19 mouse cellular contexts compared by ENCODE assay signal in the genomic region with DNA sequence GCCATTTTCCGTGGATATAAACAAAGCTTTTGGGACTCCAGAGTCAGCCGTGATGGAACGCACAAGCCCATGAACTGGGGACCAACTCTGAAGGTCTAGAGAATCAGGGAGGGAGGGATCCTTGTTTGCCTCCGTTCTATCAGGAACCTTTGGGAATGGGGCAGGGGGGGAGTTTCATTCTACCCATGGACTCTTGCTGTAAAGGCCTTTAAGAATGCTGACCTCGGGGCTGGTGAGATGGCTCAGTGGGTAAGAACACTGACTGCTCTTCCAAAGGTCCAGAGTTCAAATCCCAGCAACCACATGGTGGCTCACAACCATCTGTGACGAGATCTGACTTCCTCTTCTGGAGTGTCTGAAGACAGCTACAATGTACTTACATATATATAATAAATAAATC. TPM values are rescaled to one million over a fixed set of nuclear protein-coding genes. Genes with fewer than 3 reads are reported as not detected.
A peak's percentile ranks its signal among the peaks of the same experiment; 100 is the strongest.
DNase-seq lines count a peak whose midpoint lies in the region; TF ChIP-seq lines count a peak whose summit lies in the region.
"Not testable (repeated sequence)": the region's sequence is repeated elsewhere in the genome, so short reads cannot be mapped to it uniquely, and the experiment has no call there.
"Had no signal": no experiment of that assay in that cellular context is flagged by ENCODE, and none has a peak within 500 bp of the region (broad histone marks: within the 10 kb centered on the region; RNA-seq: fewer than 3 reads in every experiment).

No protein-coding gene starts in this region.

- TF ChIP-seq CTCF in CH12.LX (conservative IDR thresholded peaks at IDR 0.05 in 1 of 2, IDR thresholded peaks at IDR 0.05 in 1 of 2; ENCODE audit: low read depth in 2 of 2, low read length in 2 of 2); MEL (IDR thresholded peaks at IDR 0.05 in 2 of 3, conservative IDR thresholded peaks at IDR 0.05 in 1 of 3; ENCODE audit: control insufficient read depth in 1 of 3, insufficient read depth in 1 of 3, low read depth in 2 of 3, low read length in 3 of 3, poor library complexity in 1 of 3, severe bottlenecking in 1 of 3); heart, adult 2 months (IDR thresholded peaks at IDR 0.05); kidney, adult 2 months (conservative IDR thresholded peaks at IDR 0.05; ENCODE audit: insufficient read depth, insufficient read length, low read depth, low read length); testis, adult 2 months (IDR thresholded peaks at IDR 0.05; ENCODE audit: control insufficient read depth, insufficient read depth, insufficient replicate concordance, low read depth, low read length): not testable (repeated sequence)

- not testable (repeated sequence) for H3K4me3 ChIP-seq in CH12.LX (replicated peaks in 1 of 3; ENCODE audit: low read depth in 2 of 3, low read length in 2 of 3, poor library complexity in 1 of 3); MEL (ENCODE audit: control insufficient read depth in 1 of 2, insufficient read depth in 1 of 2, low read depth in 2 of 2, low read length in 2 of 2); brown adipose tissue, adult 24 weeks (ENCODE audit: insufficient read depth, low read depth, low read length); heart, adult 2 months; kidney, adult 2 months (ENCODE audit: insufficient read depth, low read depth, low read length); testis, adult 2 months (ENCODE audit: control insufficient read depth, low read depth, low read length)

- H3K4me1 ChIP-seq in CH12.LX (ENCODE audit: control insufficient read depth in 1 of 2, insufficient read depth in 2 of 2): peaks cover 2 to 17% of the 10 kb centered on the region in 2 experiments; a peak in 3 of 4 replicates
- H3K4me1 ChIP-seq in MEL (ENCODE audit: control insufficient read depth in 1 of 2, insufficient read depth in 2 of 2, low read length in 2 of 2); heart, adult 2 months (ENCODE audit: control insufficient read depth, insufficient read depth, low read length); kidney, adult 2 months (ENCODE audit: control insufficient read depth, insufficient read depth, low read length); testis, adult 2 months (ENCODE audit: control insufficient read depth, insufficient read depth, low read length): not testable (repeated sequence)
- H3K4me1 ChIP-seq in brown adipose tissue, adult 24 weeks (ENCODE audit: control insufficient read depth, insufficient read depth, insufficient read length, low read length): peaks cover 10% of the 10 kb centered on the region; the same call in 1 of the 2 replicates

- H3K4me2 ChIP-seq in CH12.LX (ENCODE audit: insufficient read depth, low read depth, poor library complexity, severe bottlenecking): not testable (repeated sequence)

- intact Hi-C loops in heart, adult 2 months (cut with DNase I): not testable (repeated sequence)

- DNase-seq in CH12.LX (ENCODE audit: extremely low read depth); MEL (ENCODE audit: low read depth, low spot score); heart, adult 2 months: not testable (repeated sequence)
- DNase-seq in kidney, adult 2 months: peak; percentile 33

- dilution Hi-C loops in CH12.LX (cut with MboI; ENCODE audit: extremely low pct_ligation_motif_present, extremely low pct_unique_long_range_greater_than_20kb, low sequenced_read_pairs): not testable (repeated sequence)

- TF ChIP-seq EP300 in CH12.LX (IDR thresholded peaks at IDR 0.05; ENCODE audit: low read length); MEL (IDR thresholded peaks at IDR 0.05; ENCODE audit: low read depth in 1 of 2, low read length in 2 of 2); heart, adult 2 months (IDR thresholded peaks at IDR 0.05; ENCODE audit: insufficient read depth, low read depth, low read length): not testable (repeated sequence)

- H3K36me3 ChIP-seq in CH12.LX (replicated peaks in 1 of 2; ENCODE audit: control insufficient read depth in 1 of 2, insufficient read depth in 1 of 2, low read length in 1 of 2); MEL (ENCODE audit: control insufficient read depth in 1 of 2, insufficient read depth in 2 of 2, low read length in 2 of 2); heart, adult 2 months (ENCODE audit: control insufficient read depth, insufficient read depth, low read length); kidney, adult 2 months (ENCODE audit: control insufficient read depth, insufficient read depth, low read length); testis, adult 2 months (ENCODE audit: control insufficient read depth, insufficient read depth, low read length): not testable (repeated sequence)

- in situ Hi-C loops in CH12.LX (cut with MboI; ENCODE audit: low pct_ligation_motif_present, low pct_unique_long_range_greater_than_20kb, low sequenced_read_pairs): not testable (repeated sequence)

- not testable (repeated sequence) for H3K79me2 ChIP-seq in CH12.LX (replicated peaks; ENCODE audit: control insufficient read depth, extremely low read depth, insufficient read depth, poor library complexity, severe bottlenecking); MEL (ENCODE audit: control insufficient read depth, insufficient read depth, low read length, poor library complexity); heart, adult 2 months (replicated peaks; ENCODE audit: control insufficient read depth, insufficient read depth, low read length)

- not testable (repeated sequence) for H3K27me3 ChIP-seq in CH12.LX (replicated peaks); MEL (ENCODE audit: control insufficient read depth in 1 of 2, insufficient read depth in 2 of 2, low read length in 2 of 2); heart, adult 2 months (ENCODE audit: control insufficient read depth, insufficient read depth, low read length); kidney, adult 2 months (replicated peaks; ENCODE audit: control insufficient read depth, insufficient read depth, low read length); testis, adult 2 months (ENCODE audit: control insufficient read depth, insufficient read depth, low read length)

- H3K9ac ChIP-seq in CH12.LX (ENCODE audit: insufficient read depth, low read depth); MEL (ENCODE audit: control insufficient read depth, low read depth, low read length, poor library complexity, severe bottlenecking); heart, adult 2 months (ENCODE audit: low read depth, low read length): not testable (repeated sequence)

- H3K9me3 ChIP-seq in CH12.LX (replicated peaks; ENCODE audit: low read length); MEL (replicated peaks; ENCODE audit: insufficient read depth, low read length): not testable (repeated sequence)

- not testable (repeated sequence) for H3K27ac ChIP-seq in CH12.LX (ENCODE audit: insufficient read depth, low read depth); MEL (ENCODE audit: control insufficient read depth, low read depth, low read length); kidney, adult 2 months (ENCODE audit: insufficient read depth, low read depth, low read length)
- H3K27ac ChIP-seq in brown adipose tissue, adult 24 weeks (replicated peaks; ENCODE audit: low read depth, low read length): peak overlapping the region; percentile 64
- H3K27ac ChIP-seq in heart, adult 2 months: peak overlapping the region; percentile 79
- H3K27ac ChIP-seq in testis, adult 2 months (ENCODE audit: control insufficient read depth, insufficient read depth, low read depth, low read length): peak overlapping the region; percentile 12; the same call in 1 of the 2 replicates

- WGBS in heart, adult 2 months: 78% methylated on average over 6 of the region's 6 CpGs
- WGBS in kidney, adult 2 months: 67% methylated on average over 6 of the region's 6 CpGs

- not testable (repeated sequence) for TF ChIP-seq RAD21 in CH12.LX (IDR thresholded peaks at IDR 0.05; ENCODE audit: low read depth, low read length); MEL (IDR thresholded peaks at IDR 0.05; ENCODE audit: low read depth, low read length)

- not testable (repeated sequence) for TF ChIP-seq POLR2A in CH12.LX (IDR thresholded peaks at IDR 0.05; ENCODE audit: low read depth, low read length); MEL (IDR thresholded peaks at IDR 0.05; ENCODE audit: control insufficient read depth in 1 of 2, insufficient read depth in 1 of 2, low read depth in 1 of 2, low read length in 2 of 2, poor library complexity in 1 of 2); heart, adult 2 months (IDR thresholded peaks at IDR 0.05; ENCODE audit: insufficient read depth, low read depth, low read length); kidney, adult 2 months (IDR thresholded peaks at IDR 0.05; ENCODE audit: low read depth, low read length); testis, adult 2 months (IDR thresholded peaks at IDR 0.05; ENCODE audit: control insufficient read depth, low read depth, low read length)

RNA-seq across cellular contexts. Expression of a gene that starts 6.7 kb away (rescaled TPM):
- total RNA-seq in CH12.LX (2012; rRNA removed): 126 and 201 TPM in 2 replicates
- 192 and 197 TPM in 2 replicates for total RNA-seq in CH12.LX (2014; rRNA removed)
- 253 and 304 TPM in 2 replicates for polyA plus RNA-seq in CH12.LX (2012; ENCODE audit: insufficient read length, low read depth)
- 4.3 and 4.9 TPM in 2 replicates for total RNA-seq in MEL (2012; rRNA removed)
- 10 to 100 TPM in 1 of 2 experiments, not detected in 1; 10.9 TPM for polyA plus RNA-seq in MEL (2012; ENCODE audit: insufficient read depth in 1 of 2, insufficient read length in 2 of 2, low read depth in 1 of 2, low replicate concordance in 2 of 2, missing spikeins in 1 of 2)
- 34.7 and 41.7 TPM in 2 replicates for polyA plus RNA-seq in brown adipose tissue, adult 24 weeks (2012; ENCODE audit: insufficient read depth, insufficient read length, missing spikeins)
- total RNA-seq in heart, adult 2 months (2021): 10 to 100 TPM in 1 of 2 experiments, 1 to 10 TPM in 1; 8.0 to 12.8 TPM
- 53.4 and 69.1 TPM in 2 replicates for polyA plus RNA-seq in heart, adult 2 months (2012; rRNA removed)
- 1,054 and 1,473 TPM in 2 replicates for polyA plus RNA-seq in kidney, adult 2 months (2012; rRNA removed)
- 159 and 168 TPM in 2 replicates for polyA plus RNA-seq in testis, adult 2 months (2012; rRNA removed)

RNA-seq across cellular contexts. Expression of a gene that starts 16.1 kb away (rescaled TPM):
- 1,561 and 2,151 TPM in 2 replicates for total RNA-seq in CH12.LX (2012; rRNA removed)
- 1,037 and 1,217 TPM in 2 replicates for total RNA-seq in CH12.LX (2014; rRNA removed)
- 1,853 and 2,072 TPM in 2 replicates for polyA plus RNA-seq in CH12.LX (2012; ENCODE audit: insufficient read length, low read depth)
- total RNA-seq in MEL (2012; rRNA removed): 862 and 1,292 TPM in 2 replicates
- polyA plus RNA-seq in MEL (2012; ENCODE audit: insufficient read depth in 1 of 2, insufficient read length in 2 of 2, low read depth in 1 of 2, low replicate concordance in 2 of 2, missing spikeins in 1 of 2): 1,000 to 10,000 TPM in 1 of 2 experiments, 100 to 1,000 TPM in 1; 817 to 2,606 TPM
- polyA plus RNA-seq in brown adipose tissue, adult 24 weeks (2012; ENCODE audit: insufficient read depth, insufficient read length, missing spikeins): 129 and 141 TPM in 2 replicates
- 100 to 1,000 TPM; 200 to 220 TPM for total RNA-seq in heart, adult 2 months (2021)
- polyA plus RNA-seq in heart, adult 2 months (2012; rRNA removed): 375 and 556 TPM in 2 replicates
- polyA plus RNA-seq in kidney, adult 2 months (2012; rRNA removed): 3,280 and 4,796 TPM in 2 replicates
- 261 and 275 TPM in 2 replicates for polyA plus RNA-seq in testis, adult 2 months (2012; rRNA removed)

RNA-seq across cellular contexts. Expression of a gene that starts 21.6 kb away (rescaled TPM):
- total RNA-seq in CH12.LX (2012; rRNA removed): 0.17 and 0.21 TPM in 2 replicates
- total RNA-seq in CH12.LX (2014; rRNA removed): 0.42 and 0.45 TPM in 2 replicates
- 0.80 and 0.94 TPM in 2 replicates for polyA plus RNA-seq in CH12.LX (2012; ENCODE audit: insufficient read length, low read depth)
- total RNA-seq in MEL (2012; rRNA removed): not detected in 2 replicates
- polyA plus RNA-seq in MEL (2012; ENCODE audit: insufficient read depth in 1 of 2, insufficient read length in 2 of 2, low read depth in 1 of 2, low replicate concordance in 2 of 2, missing spikeins in 1 of 2): not detected
- polyA plus RNA-seq in brown adipose tissue, adult 24 weeks (2012; ENCODE audit: insufficient read depth, insufficient read length, missing spikeins): not detected in 2 replicates
- not detected for total RNA-seq in heart, adult 2 months (2021)
- polyA plus RNA-seq in heart, adult 2 months (2012; rRNA removed): 0.29 and 0.44 TPM in 2 replicates
- polyA plus RNA-seq in kidney, adult 2 months (2012; rRNA removed): 0.11 and 0.23 TPM in 2 replicates
- polyA plus RNA-seq in testis, adult 2 months (2012; rRNA removed): 500 and 561 TPM in 2 replicates
- total RNA-seq: adrenal gland, adult 18-20 months; adrenal gland, adult 2 months; adrenal gland, adult 8-10 months; adrenal gland, postnatal 25 days; adrenal gland, postnatal 36 days; adrenal gland, postnatal 4 days; ES-E14; G1E had no signal
- polyA plus RNA-seq: adrenal gland, adult 2 months; brain, embryonic 14.5 days; C2C12; CD4-positive, CD25-positive, alpha-beta regulatory T cell, adult 4 months; cerebellum, adult 2 months; G1E; Patski had no signal

RNA-seq across cellular contexts. Expression of a gene that starts 45.5 kb away (rescaled TPM):
- 50.9 and 58.1 TPM in 2 replicates for total RNA-seq in CH12.LX (2012; rRNA removed)
- total RNA-seq in CH12.LX (2014; rRNA removed): 2.4 and 2.9 TPM in 2 replicates
- polyA plus RNA-seq in CH12.LX (2012; ENCODE audit: insufficient read length, low read depth): 4.5 and 6.2 TPM in 2 replicates
- 1.3 and 2.0 TPM in 2 replicates for total RNA-seq in MEL (2012; rRNA removed)
- 1 to 10 TPM in 1 of 2 experiments, not detected in 1; 3.8 TPM for polyA plus RNA-seq in MEL (2012; ENCODE audit: insufficient read depth in 1 of 2, insufficient read length in 2 of 2, low read depth in 1 of 2, low replicate concordance in 2 of 2, missing spikeins in 1 of 2)
- 50.1 and 65.2 TPM in 2 replicates for polyA plus RNA-seq in brown adipose tissue, adult 24 weeks (2012; ENCODE audit: insufficient read depth, insufficient read length, missing spikeins)
- 10 to 100 TPM; 15.8 to 16.8 TPM for total RNA-seq in heart, adult 2 months (2021)
- 52.1 and 58.5 TPM in 2 replicates for polyA plus RNA-seq in heart, adult 2 months (2012; rRNA removed)
- polyA plus RNA-seq in kidney, adult 2 months (2012; rRNA removed): 492 and 514 TPM in 2 replicates
- polyA plus RNA-seq in testis, adult 2 months (2012; rRNA removed): 7.0 and 8.9 TPM in 2 replicates

RNA-seq across cellular contexts. Expression of a gene that starts 49.3 kb away (rescaled TPM):
- total RNA-seq in CH12.LX (2012; rRNA removed) (13.1 and 20.4 TPM in 2 replicates), CH12.LX (2014; rRNA removed) (33.9 and 36.6 TPM in 2 replicates), MEL (2012; rRNA removed) (0.23 and 0.69 TPM in 2 replicates)
- polyA plus RNA-seq in CH12.LX (2012; ENCODE audit: insufficient read length, low read depth) (28.9 and 36.2 TPM in 2 replicates), MEL (2012; ENCODE audit: insufficient read depth in 1 of 2, insufficient read length in 2 of 2, low read depth in 1 of 2, low replicate concordance in 2 of 2, missing spikeins in 1 of 2) (1 to 10 TPM in 1 of 2 experiments, not detected in 1; 1.5 TPM)
- polyA plus RNA-seq in brown adipose tissue, adult 24 weeks (2012; ENCODE audit: insufficient read depth, insufficient read length, missing spikeins): not detected in 2 replicates
- under 1 TPM; 0.50 to 0.65 TPM for total RNA-seq in heart, adult 2 months (2021)
- polyA plus RNA-seq in heart, adult 2 months (2012; rRNA removed): 1.0 and 1.3 TPM in 2 replicates
- 5.0 and 6.4 TPM in 2 replicates for polyA plus RNA-seq in kidney, adult 2 months (2012; rRNA removed)
- polyA plus RNA-seq in testis, adult 2 months (2012; rRNA removed): 120 and 145 TPM in 2 replicates
- polyA plus RNA-seq: G1E had no signal

Comparison
In these comparisons a context has a peak if more than half of its experiments do, and no peak if none do; other contexts are left out.
1. RNA of a gene that starts 21.6 kb away (polyA plus RNA-seq): 500 to 561 TPM in testis, adult 2 months; 0.80 to 0.94 TPM in CH12.LX, 0.29 to 0.44 TPM in heart, adult 2 months, 0.11 to 0.23 TPM in kidney, adult 2 months, not detected in MEL and not detected in brown adipose tissue, adult 24 weeks; every median in the first group is over 100 times any median in the second.